Mouse (Mus musculus) c-Kit-negative CD71-positive TER-119-positive erythroid progenitor cells, embryonic 14.5 days (primary cell): ENCODE results near the gene Actr3.

Source experiments
- DNase-seq: peaks from one replicate; pipeline ENCODE4 v3.0.0-alpha.2; 2013; ENCODE audit warnings: low read depth, low spot score

The Actr3 gene

DNA sequence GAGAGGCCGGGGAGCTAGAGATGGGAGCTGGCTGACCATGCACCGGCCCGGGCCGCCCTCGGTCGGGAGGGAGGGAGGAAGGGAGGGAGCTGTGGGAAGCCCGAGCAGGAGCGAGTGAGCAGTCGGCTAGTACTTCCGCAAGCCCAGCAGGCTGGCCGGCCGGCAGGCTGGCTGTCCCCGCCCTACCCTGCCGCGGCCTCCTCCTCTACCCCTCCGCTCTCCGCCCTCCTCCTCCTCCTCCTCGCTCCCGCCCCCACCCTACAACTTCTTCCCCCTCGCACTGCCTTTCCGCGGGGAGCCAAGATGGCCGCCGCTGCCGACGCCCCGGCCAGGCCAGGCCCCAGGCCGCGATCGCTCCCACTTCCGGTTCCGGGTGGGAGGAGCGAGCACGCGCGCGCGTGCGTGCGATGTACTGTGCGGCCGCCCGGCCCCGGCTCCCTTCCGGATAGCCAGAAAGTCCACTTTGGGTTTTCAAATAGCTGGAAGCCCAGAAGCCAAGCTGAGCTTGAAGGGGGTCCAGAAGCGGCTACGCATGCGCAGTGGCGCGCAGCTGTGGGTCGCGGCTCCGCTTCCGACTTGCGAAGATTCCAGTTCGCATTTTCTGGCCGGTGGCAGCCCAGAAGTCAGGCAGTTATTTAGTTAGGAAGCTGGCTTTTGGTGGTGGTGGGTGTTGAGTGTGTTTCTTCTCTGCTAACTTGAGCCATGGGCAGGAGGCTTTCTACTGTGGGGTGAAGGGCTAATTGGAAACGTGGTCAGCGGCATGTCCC, at the start of gene Actr3:
TSS of gene Actr3 (minus strand) at position 359 of the 767 bp plus-strand sequence.
- DNase-seq = peak; percentile 95

DNA sequence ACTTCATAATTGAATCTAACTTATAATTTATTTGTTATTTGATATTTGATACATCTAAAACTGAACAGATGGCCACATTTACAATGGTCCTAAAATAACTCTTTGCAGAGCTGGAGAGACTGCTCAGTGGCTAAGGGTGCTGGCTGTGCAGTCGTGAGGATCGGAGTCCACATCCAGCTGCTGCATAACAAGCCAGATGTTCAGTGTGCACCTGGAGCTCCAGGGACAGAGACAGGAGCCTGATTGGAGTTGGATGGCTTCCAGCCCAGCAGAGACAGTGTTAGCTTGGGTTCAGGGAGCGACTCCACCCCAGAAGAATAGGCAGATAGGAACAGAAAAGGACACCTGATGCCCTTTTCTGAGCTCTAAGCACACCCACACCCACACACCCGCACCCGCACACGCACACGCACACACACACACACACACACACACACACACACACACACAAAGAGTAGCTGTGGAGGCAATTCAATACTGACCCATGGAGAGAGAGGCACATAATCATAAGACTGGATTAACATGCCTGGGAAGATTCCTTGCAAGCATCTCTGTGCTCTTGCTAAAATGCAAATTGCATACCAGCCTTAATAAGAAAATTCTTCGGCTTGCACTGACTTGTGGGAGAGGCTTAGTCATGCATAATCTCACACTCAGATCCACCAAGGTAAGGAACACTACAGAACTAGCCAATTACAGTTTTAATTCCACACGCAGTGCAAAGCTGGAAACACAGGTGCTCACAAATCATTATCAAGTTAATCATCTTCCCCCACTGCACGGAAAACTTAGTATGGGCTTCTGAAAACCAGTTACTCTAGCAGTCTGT, 47.1 kb upstream of the Actr3 start:
- DNase-seq = no peak

DNA sequence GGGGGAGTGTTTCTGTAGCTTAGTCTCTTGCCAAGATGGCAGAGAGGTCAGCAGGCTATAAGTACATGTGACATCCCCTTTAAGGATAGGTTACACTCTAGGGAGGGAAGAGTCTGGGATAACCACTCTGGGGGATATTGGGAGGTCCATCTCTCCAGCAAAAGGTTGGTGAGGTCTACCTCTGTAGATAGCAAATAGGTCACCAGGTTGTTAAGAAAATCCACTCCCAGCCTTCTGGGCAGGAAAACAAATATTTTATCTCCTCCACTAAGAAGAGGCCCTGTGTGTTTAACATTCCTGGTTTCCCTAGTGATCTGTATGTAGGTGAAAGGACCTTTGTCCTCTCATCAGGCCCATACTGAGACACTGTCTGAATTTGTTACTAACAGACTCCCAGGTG, 46.3 kb upstream of the Actr3 start:
- no peak for DNase-seq

DNA sequence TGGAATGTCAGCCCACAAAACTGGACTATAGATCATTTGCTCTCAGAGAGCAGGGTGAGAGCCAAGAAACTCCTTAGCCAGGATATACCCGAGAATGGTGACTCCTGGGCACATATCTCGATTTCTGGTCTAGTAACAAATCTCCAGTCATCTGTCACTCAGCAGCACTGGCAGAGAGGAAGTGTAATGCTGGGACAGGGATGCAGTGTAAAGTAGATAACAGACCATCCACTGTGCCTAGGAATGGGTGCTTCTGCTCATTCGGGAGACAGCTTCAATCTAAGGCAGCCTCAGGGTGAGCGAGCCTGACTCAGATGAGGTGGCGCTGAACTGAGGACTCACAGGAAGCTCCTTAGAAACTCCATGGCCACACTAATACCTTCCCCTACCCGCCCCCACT, 43.1 kb upstream of the Actr3 start:
- DNase-seq = no peak

DNA sequence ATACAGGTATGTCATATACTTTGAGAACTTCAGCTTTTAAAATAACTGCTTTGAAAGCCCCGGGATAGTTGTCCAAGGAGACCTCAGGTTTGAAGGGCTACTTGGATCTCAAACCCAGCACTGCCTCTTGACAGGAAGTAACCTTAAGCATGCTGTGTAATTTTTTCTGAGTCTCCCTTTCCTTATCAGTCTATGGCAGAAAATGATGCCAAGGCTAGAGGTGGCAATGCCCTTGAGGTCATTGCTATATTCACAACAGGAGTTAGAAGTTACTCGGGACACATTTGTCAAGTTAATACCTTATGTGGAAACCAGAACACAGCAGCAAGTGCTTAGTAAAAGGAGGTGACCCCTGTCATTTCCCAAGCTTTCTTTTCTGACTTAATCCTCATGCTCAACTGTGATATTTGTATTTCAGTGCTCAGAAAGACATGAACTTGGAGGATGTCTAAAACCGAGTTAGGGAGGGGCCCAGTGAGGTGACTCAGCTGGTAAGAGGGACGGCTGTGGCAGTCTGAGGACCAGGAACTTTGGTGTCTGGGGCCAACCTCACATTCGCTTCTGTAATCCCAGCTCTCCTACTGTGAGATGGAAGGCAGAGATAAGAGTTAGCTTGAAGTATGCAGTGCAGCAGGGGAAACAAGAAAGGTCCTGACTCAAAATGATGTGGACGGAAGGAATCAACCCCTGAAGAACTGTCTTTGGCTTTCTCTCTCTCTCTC, 40.6 kb upstream of the Actr3 start:
- DNase-seq = no peak

DNA sequence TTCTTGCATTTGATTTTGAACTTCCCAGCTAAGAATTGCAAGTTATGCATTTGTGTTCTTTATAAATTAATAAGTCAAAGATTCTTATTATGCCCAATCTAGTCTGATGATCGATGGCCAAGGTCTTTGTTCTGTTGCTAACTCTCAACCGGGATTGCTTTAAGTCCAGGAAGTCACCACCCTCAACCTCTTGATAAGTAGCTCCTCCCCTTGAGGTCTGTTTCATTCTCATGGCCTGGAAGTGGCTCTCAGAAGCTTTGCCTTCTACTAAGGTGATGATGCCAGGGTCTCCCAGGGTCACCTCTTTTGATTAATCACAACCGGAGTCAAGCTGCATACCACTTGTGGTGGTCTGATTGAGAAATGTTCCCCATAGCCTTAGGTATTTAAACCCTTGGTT, 38.3 kb upstream of the Actr3 start:
- no peak for DNase-seq

DNA sequence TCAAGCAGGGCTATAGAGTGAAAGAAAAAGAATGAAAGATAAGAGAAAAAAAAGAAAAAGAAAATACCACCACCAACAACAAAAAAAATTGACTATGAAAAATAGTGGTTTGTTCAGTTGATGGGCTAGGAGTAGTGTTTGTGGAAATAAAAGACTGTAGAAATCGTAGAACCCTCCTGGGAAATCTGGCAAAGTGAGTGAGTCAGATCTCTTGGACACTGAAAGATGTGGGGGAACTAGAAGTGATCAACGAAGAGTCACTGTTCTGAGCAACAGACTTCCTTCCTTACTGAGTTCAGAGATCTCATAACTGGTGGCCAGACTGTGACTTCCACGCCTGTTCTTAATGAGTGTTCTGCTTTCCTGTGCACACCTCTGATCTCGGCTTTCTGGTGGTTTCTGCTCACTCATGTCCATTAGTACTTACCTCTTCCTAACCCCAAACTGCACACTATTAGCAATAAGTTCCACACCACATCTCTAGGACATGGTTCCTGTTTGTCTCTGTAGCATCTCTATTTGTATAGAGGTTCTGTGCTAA, 37.7 kb upstream of the Actr3 start:
- DNase-seq = no peak

DNA sequence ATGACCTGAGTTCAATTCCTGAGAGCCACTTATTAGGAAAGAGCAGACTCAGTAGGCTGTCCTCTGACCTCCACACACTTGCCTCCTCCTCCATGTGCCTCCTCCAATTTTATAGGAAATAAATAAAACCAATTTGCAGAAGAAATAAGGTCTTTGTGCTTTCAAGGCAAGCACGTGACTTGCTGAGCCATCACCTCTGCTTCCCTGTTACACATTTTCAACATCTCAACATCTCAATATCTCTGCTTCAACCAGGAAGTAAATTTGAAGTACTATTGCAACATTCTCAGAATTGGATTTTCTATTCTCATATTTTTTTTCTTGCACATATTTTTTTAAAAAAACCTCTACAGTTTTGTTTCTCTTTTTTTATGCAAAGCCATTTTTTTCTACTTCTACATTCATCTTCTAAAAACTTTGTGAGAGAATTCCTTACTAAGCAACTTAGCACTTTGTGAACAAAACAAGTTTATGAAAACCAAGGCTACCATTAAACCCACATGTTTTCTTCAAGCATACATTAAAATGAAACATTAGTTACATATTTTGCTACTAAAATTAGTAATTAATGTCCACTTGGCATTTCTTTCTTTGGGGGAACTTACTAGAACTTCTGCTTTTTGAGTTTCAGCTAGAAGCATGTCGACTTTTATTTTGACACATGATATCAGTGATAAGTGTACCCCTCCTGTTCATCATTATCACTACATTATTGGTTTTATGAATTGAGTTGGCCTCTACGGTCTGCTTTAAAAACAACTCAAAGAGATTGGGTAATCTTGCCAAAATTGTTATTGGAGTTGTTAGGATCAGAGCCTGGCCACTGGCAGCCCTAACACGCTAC, 35.5 kb upstream of the Actr3 start:
- DNase-seq = no peak

DNA sequence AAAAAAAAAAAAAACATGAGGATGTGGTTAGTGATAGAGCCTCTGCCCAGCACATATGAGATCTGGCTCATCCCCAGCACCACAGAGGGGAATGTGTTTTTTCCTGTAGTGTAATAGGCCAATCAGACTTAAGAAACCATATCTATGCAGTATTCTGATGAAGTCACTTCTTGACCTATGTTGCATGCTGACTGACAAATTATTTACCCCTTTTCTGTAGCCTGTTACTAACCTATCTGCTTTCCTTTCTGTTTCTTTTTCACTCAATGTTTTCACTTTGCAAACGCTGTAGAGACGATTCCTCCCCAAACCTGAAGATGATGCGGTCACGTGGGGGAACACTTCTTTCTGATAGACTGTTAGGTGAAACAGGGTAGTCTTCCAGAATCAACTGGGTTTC, 32.4 kb upstream of the Actr3 start:
- no peak for DNase-seq

DNA sequence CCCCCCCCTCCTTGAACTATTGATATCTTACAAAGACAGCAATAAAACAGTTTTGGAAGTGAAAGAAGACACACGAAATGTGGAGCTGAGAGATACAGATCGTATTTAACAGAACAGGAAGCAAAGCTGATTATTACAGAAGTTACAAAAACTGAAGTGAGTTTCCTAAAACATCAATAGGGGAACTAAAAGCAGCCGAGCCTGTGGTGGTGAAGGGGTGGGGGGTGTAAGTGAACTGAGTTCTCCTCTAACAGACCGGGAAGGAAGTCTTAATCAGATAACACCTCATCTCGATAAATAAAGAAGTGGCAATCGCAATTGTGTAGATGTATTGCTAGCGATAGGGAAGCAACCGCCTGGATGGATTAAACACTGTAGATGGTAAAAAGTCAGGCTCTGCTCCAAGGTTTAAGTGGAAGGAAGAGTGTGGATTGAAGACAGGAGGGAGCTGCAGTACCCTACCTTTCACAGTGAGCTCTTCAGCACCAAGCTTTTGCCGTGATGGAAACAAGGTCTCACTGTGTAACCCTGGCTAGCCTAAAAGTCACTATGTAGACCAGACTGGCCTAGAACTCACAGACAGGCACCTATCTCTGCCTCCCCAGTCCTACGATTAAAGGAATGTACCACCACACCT, 31.2 kb upstream of the Actr3 start:
- DNase-seq = no peak

DNA sequence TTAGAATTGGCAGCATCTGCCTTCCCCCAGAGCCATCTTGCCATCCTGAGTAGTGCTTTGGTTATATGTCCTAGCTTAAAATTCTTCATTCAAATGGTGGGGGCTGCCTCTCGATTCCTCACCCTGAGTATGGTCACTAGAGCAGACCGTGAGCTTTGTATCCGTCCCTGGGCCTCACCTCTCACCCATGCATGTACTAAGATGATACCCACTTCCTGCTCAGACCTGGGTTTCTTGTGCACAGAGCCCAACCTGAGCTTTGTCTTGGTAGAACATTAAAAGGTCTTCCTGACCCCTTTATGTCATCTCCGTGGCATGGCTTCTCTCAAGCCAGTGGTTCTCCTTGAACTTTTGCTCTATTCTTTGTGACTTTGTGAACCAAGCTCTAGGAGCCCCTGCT, 28.5 kb upstream of the Actr3 start:
- DNase-seq = no peak

DNA sequence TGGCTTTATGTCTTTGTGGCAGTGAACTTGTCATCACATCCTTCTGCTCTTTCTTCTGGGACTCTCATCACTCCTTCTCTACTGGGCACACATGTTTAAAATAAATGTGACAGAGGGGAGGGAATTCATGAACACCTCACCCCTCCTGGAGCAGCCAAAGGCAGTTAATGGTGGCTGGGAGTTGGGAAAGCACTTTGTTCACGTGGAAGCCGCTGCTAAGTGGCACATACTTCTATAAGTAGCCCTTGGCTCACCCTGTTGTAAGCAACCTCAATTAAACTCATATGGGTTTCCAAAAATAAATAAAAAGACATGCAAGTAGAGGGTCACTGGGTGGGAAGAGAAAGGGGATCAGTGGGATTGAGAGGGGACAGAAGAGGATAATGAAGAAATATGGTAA, 27.8 kb upstream of the Actr3 start:
- DNase-seq = no peak

DNA sequence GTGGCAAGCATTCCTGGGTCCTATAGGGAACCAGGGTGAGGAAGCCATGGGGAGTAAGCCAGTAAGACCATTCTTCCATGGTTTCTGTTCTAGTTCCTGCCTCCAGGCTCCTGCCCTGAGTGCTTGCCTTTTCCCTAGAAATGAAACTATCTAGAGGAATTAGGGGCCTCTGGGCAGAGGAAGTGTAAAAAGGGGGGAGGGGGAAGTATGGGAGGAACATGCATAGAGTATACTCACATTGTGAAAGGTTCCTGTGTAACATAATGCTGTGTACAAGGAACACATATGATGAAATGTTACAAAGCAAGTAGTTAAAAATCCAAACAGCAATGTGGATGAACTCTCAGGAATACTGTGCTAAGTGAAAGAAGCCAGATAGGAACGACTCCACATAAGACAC, 27.4 kb upstream of the Actr3 start:
- DNase-seq = no peak

DNA sequence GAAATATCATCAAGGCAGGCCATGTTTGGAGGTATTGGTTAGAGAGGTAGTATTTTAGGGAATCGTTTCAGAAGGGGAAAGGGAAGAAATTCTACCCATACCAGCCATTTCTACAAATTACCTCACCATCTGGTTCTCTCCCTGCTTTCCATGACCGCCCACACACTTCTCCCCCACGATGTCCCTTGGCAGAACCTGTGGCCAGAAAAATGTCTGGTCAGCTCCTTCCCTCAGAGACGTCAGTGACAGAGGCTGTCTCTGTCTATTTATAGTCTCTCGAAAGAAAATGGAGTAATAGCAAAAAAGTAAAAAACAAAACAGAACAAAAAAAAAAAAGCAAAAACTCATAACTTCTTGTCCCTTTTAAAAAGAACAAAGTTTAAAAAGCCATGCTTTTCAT, 23.0 kb upstream of the Actr3 start:
- no peak for DNase-seq

DNA sequence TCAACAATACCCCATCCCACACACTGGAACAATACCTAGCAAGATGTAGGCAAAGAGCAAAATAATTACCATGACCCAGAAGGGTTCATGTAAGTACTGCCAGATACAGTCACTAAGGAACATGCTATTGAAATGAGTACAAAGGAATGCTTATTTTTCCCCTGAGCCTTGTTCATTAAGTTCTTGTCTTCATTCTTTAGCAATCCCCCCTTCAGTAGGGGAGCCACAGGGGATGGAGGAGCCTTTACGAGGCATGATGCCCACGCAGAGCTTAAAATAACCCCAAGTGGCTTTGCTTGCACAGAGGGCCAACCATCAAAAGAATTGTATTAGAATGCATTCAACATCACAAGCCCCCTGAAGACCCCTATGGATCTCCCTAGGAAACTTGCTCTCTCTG, 19.6 kb upstream of the Actr3 start:
- DNase-seq = no peak

DNA sequence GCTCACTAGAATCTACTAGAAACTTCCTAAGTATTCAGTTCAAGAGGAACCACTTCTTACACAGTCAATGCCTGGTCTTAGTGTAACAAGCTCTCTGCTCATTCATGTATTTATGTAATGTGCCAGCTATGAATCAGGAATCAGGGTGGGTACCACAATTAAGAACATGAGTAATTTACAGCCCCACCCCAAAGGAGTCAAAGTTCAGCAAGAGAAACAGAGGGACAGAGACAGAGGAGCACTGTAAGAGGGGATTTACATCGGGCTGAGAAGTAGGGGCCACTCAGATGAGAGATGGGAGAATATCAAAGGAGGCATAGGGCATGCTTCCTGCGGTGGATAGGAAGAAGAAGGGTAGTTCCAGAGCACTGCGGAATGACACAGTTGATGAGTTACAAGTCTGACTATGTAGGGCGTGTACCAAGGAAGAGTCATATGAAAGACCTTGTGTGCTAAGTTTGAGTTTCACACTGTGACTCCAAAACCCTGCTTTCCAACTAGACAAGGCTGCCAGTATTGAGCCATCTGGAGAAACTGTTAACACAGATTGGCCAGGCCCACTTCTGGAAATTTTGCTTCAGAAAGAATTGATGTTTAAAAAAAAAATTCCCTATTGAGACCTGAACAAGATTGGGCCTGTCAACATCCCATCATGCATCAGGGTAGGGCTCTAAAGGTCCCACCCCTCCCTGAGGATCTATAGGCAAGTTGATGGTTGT, 14.9 kb upstream of the Actr3 start:
- DNase-seq = no peak

DNA sequence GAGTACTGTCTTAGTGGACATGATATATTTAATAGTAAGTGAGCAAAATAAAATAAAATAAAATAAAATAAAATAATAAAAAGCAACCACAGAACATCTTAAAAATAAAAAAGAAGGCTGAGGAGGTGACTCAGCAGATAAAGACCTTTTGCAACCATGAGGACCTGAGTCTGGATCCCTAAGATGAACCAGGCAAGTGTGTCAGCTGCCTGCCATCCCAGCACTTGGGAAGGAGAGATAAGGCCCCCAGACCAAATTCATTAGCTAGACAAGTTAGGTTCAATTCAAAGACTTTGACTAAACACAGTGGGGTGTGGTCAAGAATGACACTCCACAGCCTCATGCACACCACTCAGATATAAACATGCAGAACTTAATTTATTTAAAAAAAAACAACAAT, 12.4 kb upstream of the Actr3 start:
- no peak for DNase-seq

DNA sequence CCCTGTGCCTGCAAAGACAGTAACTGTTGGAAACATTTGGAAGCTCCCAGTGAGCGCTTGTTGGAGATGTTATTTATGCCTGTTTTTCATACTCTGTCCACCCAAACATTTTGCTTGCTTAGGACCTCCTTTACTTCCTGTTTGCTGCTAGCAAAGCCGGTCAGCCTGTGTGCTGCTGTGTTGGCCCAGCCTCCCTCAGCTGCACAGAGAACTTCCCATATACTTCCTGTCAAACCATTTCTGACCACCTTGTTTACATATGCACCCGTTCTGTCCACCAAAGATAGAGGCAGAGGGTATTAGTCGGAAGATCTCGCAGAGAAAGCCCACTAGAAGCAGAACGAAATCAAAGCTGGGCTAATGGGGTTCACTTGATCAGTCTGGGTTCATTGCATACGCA, 6.2 kb upstream of the Actr3 start:
- no peak for DNase-seq

DNA sequence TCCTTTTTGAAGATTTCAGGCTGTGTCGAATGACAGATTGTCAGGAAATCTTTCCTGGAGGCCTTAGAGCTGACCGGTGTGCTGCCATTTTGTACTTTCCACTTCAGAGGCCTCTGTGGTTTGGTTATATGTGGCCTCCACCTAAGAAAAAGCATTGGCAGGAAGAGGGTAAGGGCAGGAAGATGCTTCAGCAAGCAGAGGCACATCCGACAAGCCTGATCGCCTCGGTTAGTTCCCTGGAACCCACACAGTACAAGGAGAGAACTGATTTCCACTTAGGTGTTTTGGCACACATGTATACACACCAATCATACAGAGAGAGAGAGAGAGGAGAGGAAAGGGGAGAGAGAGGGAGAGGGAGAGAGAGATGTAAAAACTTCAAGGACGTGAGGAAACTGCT, 5.7 kb upstream of the Actr3 start:
- DNase-seq = no peak

DNA sequence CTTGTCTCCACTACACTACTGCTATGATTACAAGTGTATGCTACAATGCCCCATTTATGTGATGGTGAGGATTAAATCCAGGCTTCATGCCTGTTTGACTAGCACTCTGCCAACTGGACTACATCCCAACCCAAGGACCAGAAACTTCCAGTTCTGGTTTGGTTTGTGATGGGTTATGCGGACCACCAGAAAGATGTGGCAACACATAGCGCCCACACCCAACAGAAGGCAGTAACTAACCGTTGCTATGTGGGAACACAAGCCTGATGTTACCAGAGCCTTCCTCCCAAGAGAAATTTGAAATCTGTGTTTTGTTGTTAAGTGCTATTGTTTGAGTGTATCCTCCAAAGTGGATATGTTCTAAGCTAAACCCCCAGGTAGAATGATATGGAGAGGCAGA, 4.0 kb upstream of the Actr3 start:
- no peak for DNase-seq
